Mouse (Mus musculus): ENCODE results near the gene Cwc15.

Gene Cwc15

GRCm38 (mm10) chr9:14547584-14548365 is 47.4 kb downstream of the Cwc15 start:
- no peak for ATAC-seq (ENCODE audit: insufficient number of reproducible peaks, low FRiP score, low TSS enrichment)

GRCm38 (mm10) chr9:14548366-14548761 is 47.9 kb downstream of the Cwc15 start:
- ATAC-seq (ENCODE audit: insufficient number of reproducible peaks, low FRiP score, low TSS enrichment): no peak

DNA sequence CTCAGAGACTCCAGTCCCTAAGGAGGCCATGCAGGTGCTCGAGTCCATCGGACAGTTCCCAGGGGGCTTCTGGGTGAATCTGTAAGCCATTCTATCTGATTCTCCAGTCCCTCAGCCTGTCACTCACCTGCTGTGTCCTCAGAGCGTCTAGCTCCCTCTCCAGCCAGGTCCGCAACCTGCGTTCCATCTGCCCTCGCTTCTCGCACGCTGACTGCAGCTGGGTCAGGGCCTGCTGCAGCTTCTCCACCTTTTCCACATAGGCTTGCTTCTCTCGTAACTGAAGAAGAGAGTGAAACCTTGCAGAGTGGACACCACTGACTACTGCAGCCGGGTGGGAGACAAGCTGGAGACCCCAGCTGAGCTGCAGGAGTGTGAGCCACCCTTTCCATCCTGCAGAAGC is 57.9 kb downstream of the Cwc15 start:
- ATAC-seq (ENCODE audit: insufficient number of reproducible peaks, low FRiP score, low TSS enrichment): no peak

- no peak for ATAC-seq (ENCODE audit: insufficient number of reproducible peaks, low FRiP score, low TSS enrichment)
These were observed 59.0 kb downstream of the Cwc15 start for GRCm38 (mm10) chr9:14559430-14559829.

GRCm38 (mm10) chr9:14559996-14560395 is 59.6 kb downstream of the Cwc15 start:
- ATAC-seq (ENCODE audit: insufficient number of reproducible peaks, low FRiP score, low TSS enrichment): no peak

All from cerebellum, adult (tissue).